Mouse (Mus musculus) adrenal gland, adult (tissue): ENCODE measurements around the gene Gas7.
A peak's percentile ranks its signal among the peaks of the same experiment; 100 is the strongest.

Source experiments
- DNase-seq, 2 experiments: peaks; one replicate each; pipeline ENCODE4 v3.0.0; 2022 to 2023; ENCODE audit warnings: low spot score in 1 of 2; ENCODE audit not compliant: inconsistent age in 2 of 2

Gene Gas7

GRCm38 (mm10) chr11:67454874-67455526, at the start of gene Gas7:
TSS of gene Gas7 (plus strand) at chr11:67455437.
- DNase-seq, result peak; percentile 82 to 92

DNA sequence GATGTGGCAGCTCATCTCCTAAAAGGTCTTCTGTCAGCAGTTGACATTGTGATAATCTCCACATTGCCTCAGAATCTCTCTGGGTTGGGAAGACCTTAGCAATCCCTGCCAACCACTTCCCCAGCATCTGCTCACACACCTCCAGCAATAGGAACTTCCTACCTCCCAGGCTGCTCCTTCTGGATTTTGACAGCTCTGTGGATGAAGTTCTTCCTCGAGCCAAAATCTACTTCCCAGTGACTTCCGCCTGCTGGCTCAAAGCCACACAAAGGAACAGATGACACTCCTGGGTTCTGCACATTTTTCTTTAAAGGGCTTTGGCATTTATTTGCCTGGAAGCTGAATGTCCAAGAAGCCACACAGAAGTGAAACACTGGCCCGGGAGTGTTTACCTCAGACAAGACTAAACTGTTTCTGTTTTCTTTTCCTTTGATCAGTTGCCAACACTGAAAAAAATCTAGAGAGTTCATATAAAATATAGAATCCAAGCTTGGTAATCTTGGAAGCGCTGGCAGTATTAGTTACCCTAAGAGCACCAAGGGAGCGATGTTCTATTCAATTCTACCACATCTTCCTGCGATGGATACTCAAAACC, 40.8 kb upstream of the Gas7 start:
- DNase-seq, result peak; percentile 12 to 54

- DNase-seq, result no peak
Observed at GRCm38 (mm10) chr11:67423575-67423974, 31.7 kb upstream of the Gas7 start.

DNA sequence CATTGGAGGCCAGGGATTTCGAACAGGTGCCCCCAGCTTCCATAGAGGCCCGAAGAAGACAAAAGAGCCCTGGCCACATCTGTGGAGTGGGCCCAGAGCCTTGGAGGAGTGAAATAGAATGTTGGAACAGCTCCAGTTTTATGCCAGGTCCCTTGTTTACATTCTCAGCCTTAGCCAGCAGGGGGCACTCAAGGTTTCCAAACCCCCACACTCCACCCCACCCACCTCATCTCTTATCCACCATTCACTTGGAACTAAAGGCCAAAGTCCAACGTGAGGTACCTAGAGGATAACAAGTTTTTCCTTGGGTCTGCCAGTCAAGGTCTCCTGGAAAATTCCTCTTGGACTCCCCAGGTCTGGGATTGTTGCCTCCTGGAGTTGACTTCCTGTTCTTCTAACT, 27.0 kb upstream of the Gas7 start:
- peak; percentile 65 to 89 for DNase-seq

DNA sequence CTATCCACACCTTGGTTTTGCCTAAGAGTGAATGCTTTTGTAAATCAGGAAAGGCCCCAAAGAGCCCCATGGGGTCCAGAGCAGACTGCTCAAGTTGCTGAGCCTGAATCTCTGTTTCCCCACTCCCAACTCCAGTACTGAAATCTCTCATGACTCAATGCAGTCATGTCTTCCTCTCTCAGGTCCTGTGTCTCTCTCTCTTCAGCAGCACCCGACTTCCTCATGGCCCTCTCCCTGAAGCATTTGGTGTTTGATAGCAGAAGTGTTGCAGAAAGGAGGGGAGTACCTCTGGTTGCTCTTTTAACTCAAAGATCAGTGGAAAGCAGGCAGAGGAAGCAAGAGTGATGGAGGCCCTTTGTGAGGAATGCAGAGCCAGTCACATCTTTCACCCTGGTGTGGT, 25.4 kb upstream of the Gas7 start:
- no peak for DNase-seq

DNA sequence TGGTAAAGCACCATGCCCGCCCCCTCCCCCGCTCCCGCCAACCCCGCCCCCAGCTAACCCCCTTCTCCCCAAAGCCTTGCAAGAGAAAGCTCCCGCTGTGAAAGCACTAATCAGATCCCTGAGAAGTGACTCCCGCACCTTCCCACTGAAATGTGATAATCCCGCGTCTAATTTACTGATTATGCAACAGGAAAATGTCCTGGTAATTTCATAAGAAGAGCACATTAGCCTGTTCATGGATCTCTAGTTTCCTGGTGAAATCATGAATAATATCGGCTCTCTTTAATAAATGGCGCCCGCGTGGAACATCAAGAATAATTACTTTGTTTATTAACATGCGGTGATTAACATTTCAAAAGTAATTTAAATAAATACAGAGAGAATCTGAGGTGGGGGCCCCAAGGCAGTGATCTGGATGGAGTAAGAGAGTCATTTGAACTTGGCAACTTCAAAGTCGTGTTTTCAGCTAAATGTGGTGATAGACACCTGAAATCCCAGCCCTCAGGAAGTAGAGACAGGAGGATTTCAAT, 24.1 kb upstream of the Gas7 start:
- DNase-seq, result no peak

- DNase-seq, result no peak
Observed at GRCm38 (mm10) chr11:67431864-67432263, 23.4 kb upstream of the Gas7 start.

DNA sequence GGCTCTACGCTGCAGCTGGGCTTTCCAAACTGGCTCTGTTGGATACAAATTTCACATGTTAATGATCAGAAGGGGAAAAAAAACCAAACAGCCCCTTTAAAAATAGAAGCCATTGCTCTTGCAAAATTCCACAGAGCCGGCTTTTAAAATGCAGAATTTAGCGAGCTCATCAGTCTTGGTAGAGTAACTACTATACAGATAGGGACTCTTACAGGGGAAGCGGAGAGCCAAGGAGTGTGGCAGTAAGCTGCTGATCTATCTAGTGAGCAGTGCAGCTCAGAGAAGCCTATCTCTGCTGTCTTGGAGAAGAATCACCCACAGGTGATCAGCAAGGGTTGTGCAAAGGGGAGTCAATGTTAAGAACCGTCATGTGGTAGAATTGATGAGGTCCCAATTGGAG, 21.5 kb upstream of the Gas7 start:
- DNase-seq, result no peak

DNA sequence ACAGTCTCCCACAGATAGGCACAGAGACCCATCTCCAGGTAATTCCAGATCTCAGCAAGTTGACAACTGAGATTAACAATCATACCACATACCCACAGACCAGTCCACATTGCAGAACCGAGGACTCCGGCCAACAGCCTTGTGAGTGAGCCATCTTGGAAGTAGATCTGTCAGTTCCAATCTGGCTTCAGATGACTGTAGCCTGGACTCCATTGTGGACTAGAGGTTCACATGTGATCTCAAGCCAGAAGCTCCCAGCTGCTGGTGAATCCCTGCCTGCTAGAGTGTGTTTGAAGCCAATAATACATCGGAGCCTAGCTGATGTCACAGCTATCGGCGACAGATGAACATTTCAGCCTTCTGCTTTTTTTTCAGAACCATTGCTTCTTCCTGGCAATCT, 16.5 kb upstream of the Gas7 start:
- DNase-seq, result no peak

DNA sequence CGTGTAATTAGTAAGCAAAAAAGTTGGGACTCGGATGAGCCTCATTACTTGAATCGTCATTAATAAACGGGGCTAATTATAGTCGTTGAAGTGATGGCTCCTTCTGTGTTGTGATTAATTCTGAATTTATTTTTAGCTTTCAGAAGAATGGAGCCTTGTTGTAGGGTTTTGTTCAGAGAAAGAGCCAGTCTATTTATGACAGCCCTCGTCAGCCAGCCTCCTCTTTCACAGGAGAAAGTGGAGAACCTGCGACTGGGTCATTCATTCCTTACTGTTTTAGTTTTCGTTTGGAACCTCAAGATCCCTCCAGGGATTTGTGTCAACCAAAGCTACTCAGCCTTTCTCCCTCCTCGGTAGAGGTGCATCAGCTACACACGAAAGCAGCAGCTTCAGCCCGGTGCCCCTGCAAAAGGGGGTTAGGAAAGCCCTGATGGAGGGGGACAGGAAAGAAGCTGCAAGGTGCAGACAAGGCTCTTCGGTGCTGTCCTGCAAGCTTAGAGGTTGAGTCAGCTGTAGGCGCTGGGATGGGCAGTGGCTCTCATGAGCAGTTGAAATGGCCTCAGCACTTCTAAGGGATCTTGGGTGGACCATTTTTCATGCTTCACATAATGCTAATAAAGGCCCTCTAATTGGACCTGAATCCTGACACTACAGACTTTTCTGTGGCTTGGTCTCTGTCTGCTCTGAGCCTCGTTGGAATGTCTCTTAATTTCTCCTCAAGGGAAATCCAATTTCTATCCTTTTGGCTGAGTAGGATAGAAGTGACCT, 10.0 kb upstream of the Gas7 start:
- DNase-seq, result no peak

GRCm38 (mm10) chr11:67451525-67451924, 3.7 kb upstream of the Gas7 start:
- DNase-seq, result no peak

DNA sequence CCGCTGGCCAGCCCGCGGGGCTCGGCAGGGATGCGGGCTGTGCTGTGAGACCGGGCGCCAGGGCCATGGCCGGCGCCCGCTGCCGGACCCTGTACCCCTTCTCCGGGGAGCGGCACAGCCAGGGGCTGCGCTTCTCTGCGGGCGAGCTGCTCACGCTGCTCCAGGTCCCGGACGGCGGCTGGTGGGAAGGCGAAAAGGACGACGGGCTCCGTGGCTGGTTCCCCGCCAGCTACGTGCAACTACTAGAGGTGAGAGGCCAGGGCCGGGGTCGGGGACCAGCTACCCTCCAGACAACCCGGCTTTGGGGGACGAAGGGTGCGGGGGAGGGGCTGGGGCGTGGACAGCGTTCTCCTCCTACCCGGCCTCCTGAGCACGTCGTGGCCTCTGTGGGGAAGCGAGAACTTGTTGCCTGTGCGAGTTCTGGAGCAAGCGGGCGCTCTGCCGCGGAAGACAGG, 317 bp downstream of the Gas7 start:
- peak; percentile 71 to 90 for DNase-seq

- DNase-seq, result peak in 1 of 2 experiments; percentile 85
Observed at GRCm38 (mm10) chr11:67456029-67456428, 792 bp downstream of the Gas7 start.

GRCm38 (mm10) chr11:67458171-67458570, 2.9 kb downstream of the Gas7 start:
- peak in 1 of 2 experiments; percentile 75 for DNase-seq

DNA sequence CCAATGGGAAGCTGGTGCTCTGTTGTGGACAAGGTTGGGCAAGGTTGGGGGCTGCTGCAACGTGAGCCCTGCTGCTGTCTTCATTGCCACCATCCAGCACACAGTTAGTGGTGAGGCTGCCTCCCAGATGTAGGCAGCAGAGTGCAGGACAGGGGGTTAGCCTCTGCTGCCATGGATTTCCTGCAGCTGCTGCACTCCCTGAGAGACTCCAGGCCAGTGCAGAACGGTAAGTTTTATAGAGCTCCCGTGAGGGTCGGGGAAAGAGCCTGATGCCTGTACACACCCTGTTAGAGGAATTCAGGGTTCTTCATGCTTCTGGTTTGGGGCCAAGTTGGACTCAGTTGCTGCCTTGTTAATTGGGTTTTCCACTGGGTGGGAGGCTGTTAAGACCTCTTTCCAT, 11.9 kb downstream of the Gas7 start:
- no peak for DNase-seq

- DNase-seq, result peak; percentile 76 to 92
Observed at GRCm38 (mm10) chr11:67468846-67469245, 13.6 kb downstream of the Gas7 start.

GRCm38 (mm10) chr11:67474590-67474989, 19.4 kb downstream of the Gas7 start:
- DNase-seq, result no peak

GRCm38 (mm10) chr11:67479534-67479933, 24.3 kb downstream of the Gas7 start:
- DNase-seq, result peak in 1 of 2 experiments; percentile 34

DNA sequence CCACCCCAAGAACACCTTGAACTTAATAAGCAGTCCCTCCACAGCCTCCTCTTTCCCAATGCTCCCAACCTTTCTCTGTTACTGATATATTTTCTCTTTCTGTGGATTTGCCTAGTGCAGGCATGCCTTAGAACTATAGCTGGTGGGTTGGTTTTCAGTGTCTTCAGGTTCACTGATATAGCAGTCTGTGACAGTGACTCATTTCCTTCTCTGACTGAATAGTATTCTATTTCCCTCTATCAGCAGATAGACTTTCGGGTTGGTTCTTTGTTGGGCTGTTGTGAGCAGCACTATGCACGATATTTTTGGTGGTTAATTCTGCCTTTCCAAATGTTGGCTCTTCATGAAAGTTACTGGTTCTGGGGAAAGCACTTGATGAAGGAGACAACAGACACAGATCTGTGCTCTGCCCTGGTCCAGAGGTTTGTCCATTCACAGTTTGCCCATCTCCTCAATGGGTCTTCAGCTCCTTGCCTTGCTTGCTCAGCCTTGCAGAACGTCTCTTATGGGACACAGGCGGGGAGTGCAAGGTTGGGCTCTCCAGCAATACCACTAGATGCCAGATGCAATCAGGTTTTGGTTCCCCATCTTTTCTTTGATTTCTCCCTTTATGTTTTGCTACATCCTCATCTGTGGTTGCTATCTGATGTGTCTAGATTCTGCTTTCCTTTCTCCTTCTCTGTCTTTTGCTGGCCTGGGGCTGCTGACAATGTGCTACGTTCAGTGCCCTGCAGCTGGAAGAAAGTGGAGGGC, 25.1 kb downstream of the Gas7 start:
- no peak for DNase-seq

GRCm38 (mm10) chr11:67481691-67482090, 26.5 kb downstream of the Gas7 start:
- no peak for DNase-seq

- DNase-seq, result peak in 1 of 2 experiments; percentile 38
Observed at GRCm38 (mm10) chr11:67482217-67482760, 27.1 kb downstream of the Gas7 start.
